Mouse (Mus musculus) embryonic fibroblast, embryonic 13.5 days (primary cell): ENCODE measurements around the gene Rap1b. TPM values are rescaled to one million over a fixed set of nuclear protein-coding genes. Genes with fewer than 3 reads are reported as not detected.

ENCODE experiments used
- H3K27ac ChIP-seq: 2 replicates; pipeline ENCODE4 v1.5.1; 2012; ENCODE audit warnings: low read length, control low read depth, inconsistent platforms; ENCODE audit not compliant: insufficient read depth
- H3K4me1 ChIP-seq: 2 replicates; pipeline ENCODE4 v1.6.1; 2011; ENCODE audit warnings: low read length; ENCODE audit not compliant: control insufficient read depth, insufficient read depth
- H3K4me3 ChIP-seq: 2 replicates; pipeline ENCODE4 v1.5.1; 2011; ENCODE audit warnings: mild to moderate bottlenecking, control low read depth, low read length; ENCODE audit not compliant: insufficient read depth
- CTCF ChIP-seq: IDR thresholded peaks from 2 replicates; pipeline ENCODE4 v1.5.1; 2011; ENCODE audit warnings: mild to moderate bottlenecking, control low read depth, low read length, moderate library complexity, borderline replicate concordance; ENCODE audit not compliant: insufficient read depth
- POLR2A ChIP-seq: IDR thresholded peaks from 2 replicates; pipeline ENCODE4 v1.6.1; 2011; ENCODE audit warnings: low read depth, mild to moderate bottlenecking, control low read depth, low read length, moderate library complexity
- polyA plus RNA-seq: library from polyadenylated mRNA; stranded (reverse); fragments of >200 nt; gene quantifications from 2 replicates; pipeline ENCODE4 v1.2.4, GENCODE M21; 2011; ENCODE audit warnings: low read depth; ENCODE audit not compliant: missing spikeins, insufficient read length

Rap1b gene
- polyA plus RNA-seq, 1 experiment: 209 TPM

DNA sequence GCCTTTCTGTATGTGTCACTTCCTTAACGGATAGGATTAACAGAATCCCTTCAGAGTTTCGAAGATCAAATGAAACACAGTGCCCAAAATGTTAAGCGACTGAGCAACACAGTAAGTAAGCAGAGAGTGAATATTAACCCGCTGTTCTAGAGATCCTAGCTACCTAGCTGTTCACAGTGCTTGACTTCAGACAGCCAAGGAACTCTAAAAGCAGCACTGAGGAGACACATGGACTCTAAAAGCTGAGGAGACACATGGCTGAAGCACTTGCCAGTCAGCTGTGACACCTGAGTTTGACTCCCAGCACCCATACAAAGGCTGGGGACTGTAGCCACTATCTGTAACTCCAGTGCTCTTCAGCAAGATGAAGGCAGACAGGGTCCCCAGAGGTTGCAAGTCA is 16.8 kb downstream of the Rap1b start:
- Histone ChIP-seq H3K4me1 (peaks cover 2% of the 10 kb centered on the region; the same call in 1 of the 2 replicates), H3K4me3 (no peak overlapping the region), H3K27ac (no peak overlapping the region)
- TF ChIP-seq POLR2A (no peak), CTCF (no peak)

DNA sequence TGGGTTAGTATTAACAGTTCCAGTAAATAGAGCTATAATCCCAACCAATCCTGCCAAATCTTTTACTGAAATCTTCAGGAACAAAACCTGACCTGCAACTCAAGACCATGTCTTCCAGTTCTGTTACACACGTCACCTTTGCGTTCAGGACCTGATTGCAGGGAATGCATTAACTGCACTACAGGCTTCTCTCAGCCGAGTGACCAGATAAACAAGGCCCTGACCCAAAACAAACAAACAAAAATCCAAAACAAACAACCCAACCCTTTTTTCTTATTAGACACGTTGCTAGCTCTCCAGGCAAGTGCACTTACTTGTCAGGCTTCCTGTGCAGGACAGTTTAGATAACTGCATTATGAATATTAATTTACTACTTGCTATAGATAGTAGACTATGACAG is 17.3 kb downstream of the Rap1b start:
- H3K27ac ChIP-seq: no peak overlapping the region
- H3K4me1 ChIP-seq: peaks cover 2% of the 10 kb centered on the region; the same call in 1 of the 2 replicates
- no peak for TF ChIP-seq POLR2A
- TF ChIP-seq CTCF: no peak
- H3K4me3 ChIP-seq: no peak overlapping the region

- peaks cover 2% of the 10 kb centered on the region; the same call in 1 of the 2 replicates for H3K4me1 ChIP-seq
- no peak overlapping the region for H3K27ac ChIP-seq
- TF ChIP-seq CTCF: no peak
- no peak for TF ChIP-seq POLR2A
- H3K4me3 ChIP-seq: no peak overlapping the region
These were observed 21.2 kb downstream of the Rap1b start for GRCm38 (mm10) chr10:117824647-117825046.

- TF ChIP-seq CTCF (no peak), POLR2A (no peak)
- Histone ChIP-seq H3K27ac (no peak overlapping the region), H3K4me3 (no peak overlapping the region), H3K4me1 (peaks cover 2% of the 10 kb centered on the region; the same call in 1 of the 2 replicates)
These were observed 21.7 kb downstream of the Rap1b start for GRCm38 (mm10) chr10:117824139-117824538.

GRCm38 (mm10) chr10:117823321-117823720 is 22.5 kb downstream of the Rap1b start:
- Histone ChIP-seq H3K4me3 (no peak overlapping the region), H3K27ac (no peak overlapping the region), H3K4me1 (peaks cover 2% of the 10 kb centered on the region; the same call in 1 of the 2 replicates)
- no peak for TF ChIP-seq CTCF
- no peak for TF ChIP-seq POLR2A

DNA sequence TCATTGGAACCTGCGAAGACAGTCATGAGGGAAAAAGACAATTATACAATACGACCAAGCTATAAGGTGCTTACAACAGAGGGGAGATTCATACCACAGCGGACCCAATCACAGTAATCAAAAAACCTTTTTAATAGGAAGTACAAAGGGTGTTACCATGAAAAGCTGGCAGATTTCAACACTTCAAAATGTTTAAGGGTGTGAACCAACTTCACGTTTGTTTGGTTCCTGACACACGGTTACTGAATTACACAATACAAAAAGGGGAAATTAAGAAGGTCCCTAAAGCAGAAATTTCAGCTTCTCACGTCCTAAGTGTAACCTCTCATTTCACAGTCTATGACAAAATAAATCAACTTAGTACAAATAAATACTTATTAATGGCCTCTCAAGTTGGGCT is 27.2 kb downstream of the Rap1b start:
- TF ChIP-seq CTCF (no peak), POLR2A (no peak)
- Histone ChIP-seq H3K27ac (no peak overlapping the region), H3K4me1 (no peaks in the 10 kb centered on the region), H3K4me3 (no peak overlapping the region)

DNA sequence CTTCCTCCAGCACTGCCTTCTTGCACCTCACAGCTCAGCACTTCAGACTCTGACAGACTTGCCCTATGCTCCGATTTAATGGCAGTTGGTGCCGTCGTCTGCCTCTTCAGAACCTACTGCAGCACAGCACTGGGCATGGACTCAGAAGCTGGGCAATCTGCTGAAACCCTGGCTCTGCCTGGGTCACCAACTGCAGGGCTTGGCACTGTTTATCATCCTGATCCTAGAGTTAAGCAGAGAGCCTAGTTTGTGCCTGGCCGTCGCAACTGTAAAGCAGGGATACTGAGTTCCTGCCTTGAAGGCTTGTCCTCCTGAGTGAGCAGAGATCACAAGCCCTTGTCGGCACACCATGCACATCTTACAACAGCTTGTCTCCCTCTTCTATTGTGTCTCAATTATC is 29.1 kb downstream of the Rap1b start:
- no peak overlapping the region for H3K27ac ChIP-seq
- no peaks in the 10 kb centered on the region for H3K4me1 ChIP-seq
- no peak overlapping the region for H3K4me3 ChIP-seq
- TF ChIP-seq CTCF: no peak
- no peak for TF ChIP-seq POLR2A

GRCm38 (mm10) chr10:117812501-117812900 is 33.3 kb downstream of the Rap1b start:
- no peaks in the 10 kb centered on the region for H3K4me1 ChIP-seq
- no peak overlapping the region for H3K4me3 ChIP-seq
- no peak for TF ChIP-seq POLR2A
- no peak for TF ChIP-seq CTCF
- H3K27ac ChIP-seq: no peak overlapping the region

GRCm38 (mm10) chr10:117811555-117811954 is 34.3 kb downstream of the Rap1b start:
- H3K4me3 ChIP-seq: no peak overlapping the region
- no peak overlapping the region for H3K27ac ChIP-seq
- H3K4me1 ChIP-seq: no peaks in the 10 kb centered on the region
- TF ChIP-seq POLR2A: no peak
- no peak for TF ChIP-seq CTCF

GRCm38 (mm10) chr10:117810506-117810905 is 35.3 kb downstream of the Rap1b start:
- H3K4me3 ChIP-seq: no peak overlapping the region
- TF ChIP-seq CTCF (no peak), POLR2A (no peak)
- H3K4me1 ChIP-seq: no peaks in the 10 kb centered on the region
- no peak overlapping the region for H3K27ac ChIP-seq

- H3K4me1 ChIP-seq: no peaks in the 10 kb centered on the region
- TF ChIP-seq POLR2A: no peak
- TF ChIP-seq CTCF: no peak
- no peak overlapping the region for H3K4me3 ChIP-seq
- H3K27ac ChIP-seq: no peak overlapping the region
These were observed 37.8 kb downstream of the Rap1b start for GRCm38 (mm10) chr10:117808068-117808467.
